Mouse (Mus musculus): ENCODE measurements at regions not wholly inside any gene's neighbourhood (a gene's known extent, or its start where the extent isn't known, plus 50 kb on each side); places are given as distances from the start of the nearest gene placed in this dataset.

- no peak for DNase-seq
These were observed 250.5 kb downstream of the Kcnc2 start for GRCm38 (mm10) chr10:112521388-112521787.

GRCm38 (mm10) chr10:112543051-112543450 lies 272.1 kb downstream of the Kcnc2 start:
- DNase-seq: no peak

GRCm38 (mm10) chr10:112571772-112572551 lies 301.0 kb downstream of the Kcnc2 start:
- DNase-seq: no peak

GRCm38 (mm10) chr10:112572556-112572955 lies 301.6 kb downstream of the Kcnc2 start:
- DNase-seq: no peak

GRCm38 (mm10) chr10:112584939-112585338 lies 314.0 kb downstream of the Kcnc2 start:
- no peak for DNase-seq

GRCm38 (mm10) chr10:112594327-112594726 lies 323.4 kb downstream of the Kcnc2 start:
- DNase-seq: no peak

GRCm38 (mm10) chr10:112605592-112605991 lies 323.2 kb downstream of the Atxn7l3b start:
- DNase-seq: no peak

GRCm38 (mm10) chr10:112607642-112608041 lies 321.2 kb downstream of the Atxn7l3b start:
- DNase-seq: no peak

GRCm38 (mm10) chr10:112611711-112612110 lies 317.1 kb downstream of the Atxn7l3b start:
- DNase-seq: no peak

- DNase-seq: no peak
These were observed 315.1 kb downstream of the Atxn7l3b start for GRCm38 (mm10) chr10:112613751-112614150.

GRCm38 (mm10) chr10:112614226-112614625 lies 314.6 kb downstream of the Atxn7l3b start:
- DNase-seq: no peak

- no peak for DNase-seq
These were observed 309.1 kb downstream of the Atxn7l3b start for GRCm38 (mm10) chr10:112619740-112620139.

- DNase-seq: no peak
These were observed 299.0 kb downstream of the Atxn7l3b start for GRCm38 (mm10) chr10:112629752-112630151.

GRCm38 (mm10) chr10:112635199-112635598 lies 293.6 kb downstream of the Atxn7l3b start:
- DNase-seq: no peak

GRCm38 (mm10) chr10:112636574-112636973 lies 292.2 kb downstream of the Atxn7l3b start:
- no peak for DNase-seq

- peak; percentile 19 for DNase-seq
These were observed 288.2 kb downstream of the Atxn7l3b start for GRCm38 (mm10) chr10:112640551-112640950.

GRCm38 (mm10) chr10:112648986-112649385 lies 279.8 kb downstream of the Atxn7l3b start:
- no peak for DNase-seq
